Mouse (Mus musculus) C2C12 (cell line): Measurements from ENCODE around the gene Dclk3.

Experiments used
- CEBPB ChIP-seq: IDR thresholded peaks from one replicate; pipeline ENCODE4 v1.6.1; 2011; ENCODE audit warnings: low read depth, mild to moderate bottlenecking, control low read depth, moderate library complexity
- CTCF ChIP-seq: IDR thresholded peaks from one replicate; pipeline ENCODE4 v1.5.1; 2011; ENCODE audit not compliant: control insufficient read depth, insufficient read depth, insufficient read length
- FOSL1 ChIP-seq: IDR thresholded peaks from one replicate; pipeline ENCODE4 v1.8.0; 2011; ENCODE audit warnings: mild to moderate bottlenecking, low read length; ENCODE audit not compliant: poor library complexity, insufficient read depth, severe bottlenecking
- MYOD1 ChIP-seq: IDR thresholded peaks from one replicate; pipeline ENCODE4 v1.6.1; 2011; ENCODE audit warnings: low read depth; ENCODE audit not compliant: control insufficient read depth, insufficient read length
- USF1 ChIP-seq: IDR thresholded peaks from one replicate; pipeline ENCODE4 v1.6.1; 2011; ENCODE audit warnings: low read depth, mild to moderate bottlenecking, control low read depth, moderate library complexity

GRCm38 (mm10) chr9:111522226-111522625 is 83.3 kb downstream of the Dclk3 start:
- TF ChIP-seq CTCF (no peak), CEBPB (no peak), MYOD1 (no peak), FOSL1 (no peak), USF1 (no peak)
